Mouse (Mus musculus) kidney, adult 2 months (tissue): Measurements from ENCODE around the gene Pid1.

Experiments
- CTCF ChIP-seq: fragments of 200-500 bp; conservative IDR thresholded peaks from 2 replicates; pipeline ENCODE4 v1.5.1; 2011; ENCODE audit warnings: low read depth, mild to moderate bottlenecking, control low read depth, low read length, moderate library complexity, mixed read lengths; ENCODE audit not compliant: insufficient read depth, insufficient read length
- POLR2A ChIP-seq: fragments of 200-500 bp; IDR thresholded peaks from one replicate; pipeline ENCODE4 v1.6.1; 2011; ENCODE audit warnings: low read depth, low read length, control low read depth

DNA sequence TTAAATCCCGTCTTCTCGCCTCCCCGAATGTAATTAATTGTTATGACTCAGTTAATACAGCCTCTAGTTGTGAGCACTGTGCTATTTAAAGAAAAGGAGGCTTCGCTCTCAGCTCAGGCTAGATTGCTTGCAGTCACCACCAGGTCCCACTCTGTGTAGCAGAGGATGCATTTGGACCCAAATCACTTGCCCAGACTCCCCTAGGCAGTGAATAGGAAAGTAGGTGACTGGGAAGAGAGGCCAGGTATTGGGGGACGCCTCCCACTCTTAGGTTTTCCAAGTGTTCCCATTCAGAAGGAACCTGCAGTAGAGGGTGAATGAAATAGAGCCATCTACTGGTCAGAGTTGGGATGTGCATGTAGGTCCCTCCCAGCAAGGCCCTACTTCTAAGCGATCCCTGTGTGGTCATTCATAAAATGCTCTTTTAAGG is 77.3 kb downstream of the Pid1 start:
- TF ChIP-seq POLR2A (no peak), CTCF (peak; percentile 80)
